Mouse (Mus musculus) intestine, embryonic 16.5 days (tissue): ENCODE measurements around the gene Clip3. TPM values are rescaled to one million over a fixed set of nuclear protein-coding genes. Genes with fewer than 3 reads are reported as not detected.

ENCODE experiments used
- ATAC-seq: fragments of 200-750 bp; cut with Nextera tagmentation; 2 replicates; pipeline ENCODE4 v1.8.0; 2017; ENCODE audit warnings: moderate TSS enrichment, moderate library complexity
- H3K27ac ChIP-seq: fragments of 300-500 bp; sonication (generic); 2 replicates; pipeline ENCODE4 v1.5.1; 2014; ENCODE audit warnings: mild to moderate bottlenecking, low read length
- H3K27me3 ChIP-seq: fragments of 300-500 bp; sonication (generic); replicated peaks from 2 replicates; pipeline ENCODE4 v1.6.1; 2014; ENCODE audit warnings: low read length, control low read depth, mixed read lengths; ENCODE audit not compliant: control insufficient read depth, insufficient read depth
- H3K36me3 ChIP-seq: fragments of 300-500 bp; sonication (generic); 2 replicates; pipeline ENCODE4 v1.6.1; 2014; ENCODE audit warnings: low read length, control low read depth; ENCODE audit not compliant: control insufficient read depth, insufficient read depth
- H3K4me1 ChIP-seq: fragments of 300-500 bp; sonication (generic); 2 replicates; pipeline ENCODE4 v1.6.1; 2014; ENCODE audit warnings: low read length, control low read depth, mixed read lengths; ENCODE audit not compliant: control insufficient read depth, insufficient read depth
- H3K4me2 ChIP-seq: fragments of 300-500 bp; sonication (generic); 2 replicates; pipeline ENCODE4 v1.6.1; 2014; ENCODE audit warnings: low read depth, low read length, control low read depth
- H3K4me3 ChIP-seq: fragments of 300-500 bp; sonication (generic); 2 replicates; pipeline ENCODE4 v1.5.1; 2014; ENCODE audit warnings: mild to moderate bottlenecking, low read length
- H3K9ac ChIP-seq: fragments of 300-500 bp; sonication (generic); 2 replicates; pipeline ENCODE4 v1.6.1; 2014; ENCODE audit warnings: low read depth, low read length
- H3K9me3 ChIP-seq: fragments of 300-500 bp; sonication (generic); 2 replicates; pipeline ENCODE4 v1.6.1; 2016; ENCODE audit warnings: low read length, control low read depth; ENCODE audit not compliant: control insufficient read depth
- WGBS: fragments of 180-500 bp; shearing (Covaris S2); extraction: QIAGEN DNeasy Blood & Tissue Kit; methylation state at CpG from one replicate; pipeline ENCODE4 v1.1.7; 2014; 5-methylcytosine and 5-hydroxymethylcytosine counted together
- polyA plus RNA-seq: library from polyadenylated mRNA; unstranded; fragments of >200 nt; fragmentation: Nextera tagmentation; extraction: Ambion mirVana; gene quantifications from 2 replicates; pipeline ENCODE4 v1.2.1, GENCODE M21; 2015

The Clip3 gene
- polyA plus RNA-seq, 1 experiment from 2014 or later = 20.9 TPM

DNA sequence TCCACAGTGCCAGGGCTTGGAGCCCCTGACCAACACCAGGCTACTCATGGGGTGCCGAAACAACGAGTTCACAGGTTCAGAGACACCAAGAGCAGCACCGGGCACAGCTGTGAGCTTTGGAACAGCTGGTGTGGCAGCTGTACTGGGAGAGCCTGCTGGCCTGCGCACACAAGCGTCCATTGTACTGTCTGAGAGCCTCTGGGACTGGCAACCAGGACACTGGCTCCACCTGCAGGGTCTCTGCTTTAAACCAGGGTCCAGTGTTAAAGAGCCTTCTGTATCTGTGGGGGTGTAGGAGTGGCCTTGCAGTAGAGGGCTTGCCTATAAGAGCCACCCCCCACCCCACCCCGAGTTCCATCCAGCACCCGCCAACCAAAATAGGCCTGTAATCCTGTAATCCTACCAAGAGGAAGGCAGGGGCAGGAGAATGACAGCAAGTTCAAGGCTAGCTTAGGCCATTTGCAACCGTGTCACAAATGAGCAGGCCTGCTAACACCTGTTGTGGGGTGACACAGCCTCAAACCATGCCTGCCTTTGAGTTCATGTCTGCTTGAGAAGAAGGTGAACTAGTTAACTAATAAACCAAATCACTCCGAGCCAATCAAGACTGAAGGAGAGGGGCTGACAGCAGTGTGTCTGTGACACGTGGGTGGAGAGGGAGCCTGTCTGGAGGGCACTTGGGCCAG, 1.7 kb upstream of the Clip3 start:
- WGBS = 66% methylated on average over 10 of the region's 10 CpGs
- Histone ChIP-seq H3K27ac (no peak overlapping the region), H3K4me3 (no peak overlapping the region), H3K4me1 (0 out of 2 replicates have a peak, but pooled peaks cover 5% of the 10 kb centered on the region), H3K9ac (no peak overlapping the region), H3K4me2 (no peak overlapping the region), H3K36me3 (no peaks in the 10 kb centered on the region), H3K27me3 (no peaks in the 10 kb centered on the region), H3K9me3 (no peaks in the 10 kb centered on the region)
- 0 out of 2 replicates have a peak, but pooled peaks have one; percentile 15 for ATAC-seq

GRCm38 (mm10) chr7:30293795-30294194, 2.3 kb downstream of the Clip3 start:
- H3K4me2 ChIP-seq = no peak overlapping the region

GRCm38 (mm10) chr7:30294296-30294695, 2.8 kb downstream of the Clip3 start:
- H3K4me1 ChIP-seq = 0 out of 2 replicates have a peak, but pooled peaks cover 5% of the 10 kb centered on the region
- H3K36me3 ChIP-seq = 0 out of 2 replicates have a peak, but pooled peaks cover 3% of the 10 kb centered on the region
- H3K4me3 ChIP-seq = no peak overlapping the region
- H3K4me2 ChIP-seq = no peak overlapping the region
- no peak for ATAC-seq
- H3K9me3 ChIP-seq = no peaks in the 10 kb centered on the region
- 82% methylated on average over 5 of the region's 5 CpGs for WGBS
- H3K27me3 ChIP-seq = no peaks in the 10 kb centered on the region
- no peak overlapping the region for H3K9ac ChIP-seq
- no peak overlapping the region for H3K27ac ChIP-seq

More at GRCm38 (mm10) chr7:30293795-30294194, 2.3 kb downstream of the Clip3 start:
- no peaks in the 10 kb centered on the region for H3K9me3 ChIP-seq
- H3K4me3 ChIP-seq = no peak overlapping the region
- no peaks in the 10 kb centered on the region for H3K36me3 ChIP-seq
- no peak for ATAC-seq
- no peaks in the 10 kb centered on the region for H3K27me3 ChIP-seq
- H3K9ac ChIP-seq = no peak overlapping the region
- H3K27ac ChIP-seq = no peak overlapping the region
- WGBS = 84% methylated on average over 13 of the region's 13 CpGs
- H3K4me1 ChIP-seq = 0 out of 2 replicates have a peak, but pooled peaks cover 5% of the 10 kb centered on the region

DNA sequence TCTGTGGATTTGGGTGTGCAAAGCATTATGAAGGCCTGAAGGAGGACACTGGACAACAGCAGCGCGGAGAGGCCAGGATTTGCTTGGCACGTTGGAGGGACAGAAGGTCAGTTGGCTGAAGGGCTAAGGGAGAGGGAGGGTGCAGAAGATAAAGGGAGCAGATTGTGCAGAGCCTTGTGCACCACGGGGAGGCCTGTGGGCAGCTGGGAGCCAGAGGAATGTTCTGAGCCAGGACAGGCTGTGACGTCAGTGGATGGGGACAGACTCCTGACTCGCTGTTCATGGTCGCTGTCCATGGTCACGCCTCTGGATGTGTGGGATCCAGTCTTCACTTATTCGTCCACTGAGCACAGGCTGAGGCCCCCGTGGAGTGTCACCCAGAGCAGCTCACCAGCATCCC, 3.6 kb downstream of the Clip3 start:
- Histone ChIP-seq H3K4me2 (no peak overlapping the region), H3K36me3 (0 out of 2 replicates have a peak, but pooled peaks cover 3% of the 10 kb centered on the region), H3K4me1 (0 out of 2 replicates have a peak, but pooled peaks cover 5% of the 10 kb centered on the region), H3K4me3 (no peak overlapping the region), H3K9me3 (no peaks in the 10 kb centered on the region), H3K9ac (no peak overlapping the region), H3K27ac (no peak overlapping the region), H3K27me3 (no peaks in the 10 kb centered on the region)
- 51% methylated on average over 10 of the region's 10 CpGs for whole genome bisulfite sequencing
- peak; percentile 29; the same call in 1 of the 2 replicates for ATAC-seq

GRCm38 (mm10) chr7:30296816-30297215, 5.3 kb downstream of the Clip3 start:
- H3K9ac ChIP-seq = no peak overlapping the region
- H3K4me2 ChIP-seq = no peak overlapping the region
- no peak overlapping the region for H3K4me3 ChIP-seq
- ATAC-seq = no peak
- H3K27ac ChIP-seq = no peak overlapping the region
- 0 out of 2 replicates have a peak, but pooled peaks cover 3% of the 10 kb centered on the region for H3K36me3 ChIP-seq
- no peaks in the 10 kb centered on the region for H3K9me3 ChIP-seq
- no peaks in the 10 kb centered on the region for H3K27me3 ChIP-seq
- 0 out of 2 replicates have a peak, but pooled peaks cover 5% of the 10 kb centered on the region for H3K4me1 ChIP-seq
- WGBS = 91% methylated on average over 15 of the region's 15 CpGs

- WGBS = 79% methylated on average over 16 of the region's 16 CpGs
- no peak overlapping the region for H3K4me3 ChIP-seq
- no peaks in the 10 kb centered on the region for H3K27me3 ChIP-seq
- ATAC-seq = no peak
- 0 out of 2 replicates have a peak, but pooled peaks cover 3% of the 10 kb centered on the region for H3K36me3 ChIP-seq
- H3K27ac ChIP-seq = no peak overlapping the region
- H3K4me2 ChIP-seq = no peak overlapping the region
- H3K4me1 ChIP-seq = 0 out of 2 replicates have a peak, but pooled peaks cover under 1% of the 10 kb centered on the region
- H3K9ac ChIP-seq = no peak overlapping the region
- H3K9me3 ChIP-seq = no peaks in the 10 kb centered on the region
Observed at GRCm38 (mm10) chr7:30297266-30297665, 5.7 kb downstream of the Clip3 start.

- Histone ChIP-seq H3K27ac (no peak overlapping the region), H3K4me2 (no peak overlapping the region), H3K36me3 (0 out of 2 replicates have a peak, but pooled peaks cover 3% of the 10 kb centered on the region), H3K27me3 (no peaks in the 10 kb centered on the region), H3K9me3 (no peaks in the 10 kb centered on the region), H3K4me3 (no peak overlapping the region), H3K4me1 (no peaks in the 10 kb centered on the region), H3K9ac (no peak overlapping the region)
- ATAC-seq = no peak
- WGBS = 47% methylated on average over 3 of the region's 3 CpGs
Observed at GRCm38 (mm10) chr7:30300914-30301313, 9.4 kb downstream of the Clip3 start.

- Histone ChIP-seq H3K36me3 (no peaks in the 10 kb centered on the region), H3K9ac (no peak overlapping the region)
Observed at GRCm38 (mm10) chr7:30306083-30306779, 14.7 kb downstream of the Clip3 start.

More at GRCm38 (mm10) chr7:30306083-30306779, 14.7 kb downstream of the Clip3 start:
- ATAC-seq = no peak
- Histone ChIP-seq H3K4me3 (no peak overlapping the region), H3K27me3 (no peaks in the 10 kb centered on the region), H3K9me3 (no peaks in the 10 kb centered on the region), H3K4me2 (no peak overlapping the region), H3K27ac (no peak overlapping the region), H3K4me1 (peaks cover 14% of the 10 kb centered on the region)
- whole genome bisulfite sequencing = 90% methylated on average over 16 of the region's 16 CpGs
